Mouse (Mus musculus) midbrain, embryonic 10.5 days (tissue): ENCODE data around the gene 2900011O08Rik. TPM values are rescaled to one million over a fixed set of nuclear protein-coding genes. Genes with fewer than 3 reads are reported as not detected.

Experiments used
- DNase-seq: peaks from one replicate; pipeline ENCODE4 v3.0.0-alpha.2; 2017; ENCODE audit warnings: low spot score
- H3K27ac ChIP-seq: fragments of 300-500 bp; sonication (generic); replicated peaks from 2 replicates; pipeline ENCODE4 v1.5.1; 2016; ENCODE audit warnings: mild to moderate bottlenecking
- H3K27me3 ChIP-seq: fragments of 300-500 bp; sonication (generic); 2 replicates; pipeline ENCODE4 v1.6.1; 2016; ENCODE audit warnings: low read depth, mild to moderate bottlenecking; ENCODE audit not compliant: poor library complexity, severe bottlenecking
- H3K36me3 ChIP-seq: fragments of 300-500 bp; sonication (generic); 2 replicates; pipeline ENCODE4 v1.6.1; 2016; ENCODE audit warnings: mild to moderate bottlenecking, moderate library complexity
- H3K4me1 ChIP-seq: fragments of 300-500 bp; sonication (generic); 2 replicates; pipeline ENCODE4 v1.6.1; 2016
- H3K4me3 ChIP-seq: fragments of 300-500 bp; sonication (generic); 2 replicates; pipeline ENCODE4 v1.5.1; 2016; ENCODE audit warnings: mild to moderate bottlenecking, moderate library complexity
- H3K9me3 ChIP-seq: fragments of 300-500 bp; sonication (generic); replicated peaks from 2 replicates; pipeline ENCODE4 v1.6.1; 2016; ENCODE audit warnings: mild to moderate bottlenecking
- WGBS: fragments of 180-500 bp; shearing (Covaris S2); methylation state at CpG from one replicate; pipeline ENCODE4 v1.1.7; 2016; 5-methylcytosine and 5-hydroxymethylcytosine counted together
- polyA plus RNA-seq: library from polyadenylated mRNA; unstranded; fragments of >200 nt; fragmentation: Nextera tagmentation; extraction: Ambion mirVana; gene quantifications from 2 replicates; pipeline ENCODE4 v1.2.1, GENCODE M21; 2016

The 2900011O08Rik gene
- polyA plus RNA-seq, 1 experiment from 2014 or later: 10.6 TPM

GRCm38 (mm10) chr16:14105891-14106290 is 119.5 kb downstream of the 2900011O08Rik start:
- WGBS: 91% methylated on average over 6 of the region's 6 CpGs
- Histone ChIP-seq H3K4me3 (no peak overlapping the region), H3K36me3 (peaks cover 26% of the 10 kb centered on the region), H3K27ac (no peak overlapping the region), H3K9me3 (no peaks in the 10 kb centered on the region), H3K4me1 (no peaks in the 10 kb centered on the region), H3K27me3 (no peaks in the 10 kb centered on the region)
- no peak for DNase-seq

- WGBS: 89% methylated on average over 3 of the region's 3 CpGs
- Histone ChIP-seq H3K9me3 (no peaks in the 10 kb centered on the region), H3K4me3 (no peak overlapping the region), H3K4me1 (no peaks in the 10 kb centered on the region), H3K27ac (no peak overlapping the region), H3K36me3 (peaks cover 62% of the 10 kb centered on the region), H3K27me3 (no peaks in the 10 kb centered on the region)
- no peak for DNase-seq
These were observed 123.3 kb downstream of the 2900011O08Rik start for GRCm38 (mm10) chr16:14109651-14110230.

GRCm38 (mm10) chr16:14110922-14111321 is 124.5 kb downstream of the 2900011O08Rik start:
- 85% methylated on average over 2 of the region's 2 CpGs for WGBS
- Histone ChIP-seq H3K9me3 (no peaks in the 10 kb centered on the region), H3K27me3 (no peaks in the 10 kb centered on the region), H3K36me3 (peaks cover 72% of the 10 kb centered on the region), H3K4me1 (no peaks in the 10 kb centered on the region), H3K27ac (no peak overlapping the region), H3K4me3 (no peak overlapping the region)
- DNase-seq: no peak

DNA sequence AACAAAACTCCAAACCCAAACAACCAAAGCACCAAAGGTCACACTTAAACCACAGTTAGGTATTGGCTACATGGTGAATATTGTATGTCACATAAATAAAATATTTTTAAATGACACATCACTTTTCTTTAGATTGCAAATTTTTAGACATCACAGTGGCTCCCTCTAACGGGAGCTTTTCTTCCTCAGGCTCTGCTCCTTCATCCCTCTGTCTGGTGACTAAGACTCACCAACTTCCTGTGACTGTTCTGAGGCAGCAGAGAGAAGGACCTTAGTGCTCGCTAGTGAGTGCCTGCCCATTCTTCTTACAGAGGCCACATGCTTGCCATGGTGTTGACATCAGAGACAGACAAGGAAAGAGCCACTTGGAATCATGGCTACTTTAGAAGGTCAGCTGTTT is 125.7 kb downstream of the 2900011O08Rik start:
- WGBS: 88% methylated on average over 2 of the region's 2 CpGs
- Histone ChIP-seq H3K27me3 (no peaks in the 10 kb centered on the region), H3K4me1 (no peaks in the 10 kb centered on the region), H3K9me3 (no peaks in the 10 kb centered on the region), H3K27ac (no peak overlapping the region), H3K36me3 (peaks cover 84% of the 10 kb centered on the region), H3K4me3 (no peak overlapping the region)
- no peak for DNase-seq

- no peak for DNase-seq
These were observed 126.3 kb downstream of the 2900011O08Rik start for GRCm38 (mm10) chr16:14112742-14113141.

DNA sequence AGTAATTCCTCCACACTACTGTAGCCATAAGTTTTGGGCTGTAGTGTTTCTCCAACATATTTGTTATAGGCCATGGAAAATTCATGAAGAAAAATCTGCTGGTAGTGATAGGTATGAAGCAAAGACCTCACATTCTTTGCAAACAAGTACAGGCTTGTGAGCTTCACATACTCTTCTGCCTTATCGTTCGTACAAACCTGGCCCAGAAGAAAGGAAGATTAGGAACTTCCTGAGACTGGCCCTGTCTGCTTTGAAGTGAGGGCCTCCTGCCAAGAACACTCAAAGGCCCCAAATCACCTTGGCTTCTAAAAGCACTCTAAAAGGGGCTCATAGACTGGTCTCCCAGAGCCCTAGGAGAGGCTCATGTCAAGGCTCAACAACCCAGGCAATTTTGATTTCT is 130.9 kb downstream of the 2900011O08Rik start:
- peaks cover 86% of the 10 kb centered on the region for H3K36me3 ChIP-seq
- 95% methylated on average over 2 of the region's 2 CpGs for WGBS

More at GRCm38 (mm10) chr16:14112742-14113141, 126.3 kb downstream of the 2900011O08Rik start:
- no peaks in the 10 kb centered on the region for H3K9me3 ChIP-seq
- H3K27ac ChIP-seq: no peak overlapping the region
- H3K27me3 ChIP-seq: no peaks in the 10 kb centered on the region
- no peak overlapping the region for H3K4me3 ChIP-seq
- 98% methylated on average over 3 of the region's 3 CpGs for WGBS
- no peaks in the 10 kb centered on the region for H3K4me1 ChIP-seq
- H3K36me3 ChIP-seq: peaks cover 90% of the 10 kb centered on the region

GRCm38 (mm10) chr16:14120941-14121340 is 134.5 kb downstream of the 2900011O08Rik start:
- H3K36me3 ChIP-seq: peaks cover 90% of the 10 kb centered on the region
- WGBS: 94% methylated on average over 5 of the region's 5 CpGs
- no peaks in the 10 kb centered on the region for H3K9me3 ChIP-seq
- no peak overlapping the region for H3K27ac ChIP-seq
- no peak overlapping the region for H3K4me3 ChIP-seq
- H3K27me3 ChIP-seq: no peaks in the 10 kb centered on the region
- H3K4me1 ChIP-seq: no peaks in the 10 kb centered on the region
- DNase-seq: no peak

More for the DNA sequence above, 130.9 kb downstream of the 2900011O08Rik start:
- Histone ChIP-seq H3K4me3 (no peak overlapping the region), H3K27ac (no peak overlapping the region), H3K4me1 (no peaks in the 10 kb centered on the region), H3K9me3 (no peaks in the 10 kb centered on the region), H3K27me3 (no peaks in the 10 kb centered on the region)
- DNase-seq: no peak

- DNase-seq: no peak
- no peaks in the 10 kb centered on the region for H3K9me3 ChIP-seq
- no peak overlapping the region for H3K4me3 ChIP-seq
- whole genome bisulfite sequencing: 97% methylated on average over 7 of the region's 7 CpGs
- H3K27me3 ChIP-seq: no peaks in the 10 kb centered on the region
- no peaks in the 10 kb centered on the region for H3K4me1 ChIP-seq
- H3K27ac ChIP-seq: no peak overlapping the region
- H3K36me3 ChIP-seq: peaks cover 90% of the 10 kb centered on the region
These were observed 135.2 kb downstream of the 2900011O08Rik start for GRCm38 (mm10) chr16:14121563-14121962.

DNA sequence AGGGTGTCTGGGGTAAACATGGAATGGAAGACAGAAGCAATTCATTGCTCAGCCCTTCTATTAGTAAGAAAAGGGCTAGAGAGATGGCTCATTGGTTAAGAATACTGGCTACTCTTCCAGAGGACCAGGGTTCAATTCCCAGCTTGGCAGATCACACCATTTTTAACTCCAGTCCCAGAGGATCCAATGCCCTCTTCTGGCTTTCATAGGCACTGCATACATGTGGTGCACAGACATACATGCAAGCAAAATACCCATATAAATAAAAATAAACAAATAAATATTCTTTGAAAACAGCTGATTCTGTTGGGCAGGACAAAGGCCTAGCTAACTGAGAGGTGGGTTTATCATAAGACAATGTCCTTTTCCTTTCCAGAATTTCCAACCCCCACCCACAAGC is 136.2 kb downstream of the 2900011O08Rik start:
- H3K9me3 ChIP-seq: no peaks in the 10 kb centered on the region
- H3K27ac ChIP-seq: no peak overlapping the region
- H3K36me3 ChIP-seq: peaks cover 90% of the 10 kb centered on the region
- DNase-seq: no peak
- no peaks in the 10 kb centered on the region for H3K27me3 ChIP-seq
- H3K4me1 ChIP-seq: no peaks in the 10 kb centered on the region
- no peak overlapping the region for H3K4me3 ChIP-seq

DNA sequence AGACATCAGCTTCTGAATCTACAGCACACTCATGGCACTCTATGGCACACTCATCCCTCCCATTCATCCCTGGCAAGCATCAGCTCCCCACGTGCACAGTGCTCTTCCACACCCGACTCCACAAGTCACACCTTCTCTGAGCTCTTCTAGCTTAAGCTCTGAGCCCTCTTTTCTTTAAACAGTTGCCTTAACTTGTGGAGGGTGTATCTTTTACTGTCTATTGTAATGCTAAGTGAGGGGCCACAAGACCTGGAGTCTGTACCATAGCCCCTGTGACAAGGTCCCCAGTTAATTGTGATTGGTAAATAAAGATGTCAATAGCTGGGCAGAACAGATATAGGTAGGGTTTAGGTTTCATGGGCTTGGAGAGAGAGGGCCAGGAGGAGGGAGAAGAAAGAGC is 137.5 kb downstream of the 2900011O08Rik start:
- Histone ChIP-seq H3K4me1 (no peaks in the 10 kb centered on the region), H3K36me3 (peaks cover 98% of the 10 kb centered on the region), H3K9me3 (no peaks in the 10 kb centered on the region), H3K27ac (no peak overlapping the region), H3K4me3 (no peak overlapping the region), H3K27me3 (no peaks in the 10 kb centered on the region)
- no peak for DNase-seq
- 90% methylated on average over 2 of the region's 2 CpGs for WGBS

DNA sequence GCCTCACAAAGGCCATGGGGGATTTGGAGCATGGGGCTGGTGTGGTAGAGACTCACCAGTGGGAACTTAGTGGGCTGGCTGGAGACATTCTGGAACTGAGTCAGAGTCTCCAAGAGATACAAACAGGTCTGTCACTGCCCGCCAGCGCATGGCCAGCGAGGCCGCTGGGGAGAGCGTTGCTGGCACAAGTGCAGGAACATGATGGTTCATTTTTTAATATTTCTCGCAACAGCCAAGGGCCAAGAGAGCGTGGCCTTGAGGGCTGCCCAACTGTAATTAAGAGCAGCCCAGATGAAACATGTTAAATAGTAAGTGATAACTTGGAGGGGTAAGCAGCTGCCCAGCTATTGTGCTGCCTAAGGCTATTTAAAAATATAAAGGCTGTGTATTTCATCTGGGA is 138.3 kb downstream of the 2900011O08Rik start:
- no peaks in the 10 kb centered on the region for H3K4me1 ChIP-seq
- H3K4me3 ChIP-seq: no peak overlapping the region
- H3K27ac ChIP-seq: no peak overlapping the region
- peaks cover 100% of the 10 kb centered on the region for H3K36me3 ChIP-seq
- no peaks in the 10 kb centered on the region for H3K9me3 ChIP-seq
- H3K27me3 ChIP-seq: no peaks in the 10 kb centered on the region
- no peak for DNase-seq
- WGBS: 95% methylated on average over 7 of the region's 7 CpGs

DNA sequence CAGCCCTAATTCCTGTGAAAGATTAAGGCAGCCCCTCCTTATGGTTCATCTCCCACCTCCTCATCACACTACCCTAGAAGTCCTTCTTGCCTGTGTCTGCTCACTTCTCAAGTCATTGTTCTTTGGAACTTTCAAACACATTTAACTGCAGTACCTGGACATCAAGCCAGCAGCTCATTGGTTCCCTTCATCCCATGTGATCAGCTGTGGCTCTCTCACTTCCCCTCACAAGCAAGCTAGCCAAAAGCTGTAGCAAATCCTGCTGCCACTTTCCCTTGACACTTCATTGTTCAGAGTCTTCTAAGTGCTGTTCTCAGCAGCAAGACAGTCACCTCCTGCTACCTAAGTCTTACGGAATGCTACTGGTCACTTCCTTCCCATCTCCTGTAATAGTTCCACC is 138.8 kb downstream of the 2900011O08Rik start:
- Histone ChIP-seq H3K27ac (no peak overlapping the region), H3K9me3 (no peaks in the 10 kb centered on the region), H3K4me1 (no peaks in the 10 kb centered on the region), H3K27me3 (no peaks in the 10 kb centered on the region), H3K36me3 (peaks cover 100% of the 10 kb centered on the region), H3K4me3 (no peak overlapping the region)
- no peak for DNase-seq
- 100% methylated on average over 1 of the region's 1 CpGs for WGBS

DNA sequence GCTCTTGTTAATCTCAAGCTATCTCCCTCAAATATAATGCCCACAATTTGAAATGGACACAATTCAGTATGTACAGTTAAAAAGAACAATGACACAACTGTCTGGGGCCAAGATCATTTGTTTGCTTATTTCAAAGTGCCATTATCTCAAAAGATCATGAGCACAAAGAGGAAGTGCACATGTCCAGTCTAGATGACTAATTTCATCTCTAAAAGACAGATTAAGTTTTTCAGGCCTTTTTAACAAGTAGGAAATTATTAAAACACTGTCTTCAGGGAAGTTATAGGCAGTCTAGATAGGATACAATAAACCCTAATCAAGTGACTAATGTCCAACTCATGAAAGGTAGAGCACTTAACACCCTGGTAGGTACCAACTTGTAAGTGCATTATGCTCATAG is 142.6 kb downstream of the 2900011O08Rik start:
- Histone ChIP-seq H3K36me3 (peaks cover 100% of the 10 kb centered on the region), H3K27me3 (no peaks in the 10 kb centered on the region), H3K4me3 (no peak overlapping the region), H3K9me3 (no peaks in the 10 kb centered on the region), H3K4me1 (no peaks in the 10 kb centered on the region), H3K27ac (no peak overlapping the region)
- DNase-seq: no peak

- DNase-seq: no peak
- peaks cover 100% of the 10 kb centered on the region for H3K36me3 ChIP-seq
These were observed 144.4 kb downstream of the 2900011O08Rik start for GRCm38 (mm10) chr16:14130796-14131195.

More at GRCm38 (mm10) chr16:14130796-14131195, 144.4 kb downstream of the 2900011O08Rik start:
- Histone ChIP-seq H3K27ac (no peak overlapping the region), H3K9me3 (no peaks in the 10 kb centered on the region), H3K4me1 (no peaks in the 10 kb centered on the region), H3K27me3 (no peaks in the 10 kb centered on the region), H3K4me3 (no peak overlapping the region)
- WGBS: 92% methylated on average over 7 of the region's 7 CpGs
